Mouse (Mus musculus) erythroblast, adult 5-6 weeks (primary cell): ENCODE results near the gene Atp1b2. TPM values are rescaled to one million over a fixed set of nuclear protein-coding genes. Genes with fewer than 3 reads are reported as not detected.

Experiments used
- ATAC-seq: replicated peaks from 2 replicates; pipeline ENCODE4 v1.8.0; 2016; ENCODE audit warnings: moderate number of reproducible peaks, mild to moderate bottlenecking, moderate TSS enrichment, inconsistent platforms; ENCODE audit not compliant: poor library complexity, low FRiP score, severe bottlenecking
- total RNA-seq, 2 experiments: library from RNA; stranded (forward) in 1 of 2; stranded (reverse) in 1 of 2; fragments of 150-400 nt in 1 of 2; fragments of 200-764, 138-1000 nt in 1 of 2; gene quantifications; 2 replicates each; pipeline versions ENCODE4 v1.2.3 to v1.2.4; 2015 to 2017; ENCODE audit warnings: low replicate concordance in 2 of 2

Gene Atp1b2
- total RNA-seq, 2 experiments from 2014 or later, result 1.2 to 10.6 TPM

DNA sequence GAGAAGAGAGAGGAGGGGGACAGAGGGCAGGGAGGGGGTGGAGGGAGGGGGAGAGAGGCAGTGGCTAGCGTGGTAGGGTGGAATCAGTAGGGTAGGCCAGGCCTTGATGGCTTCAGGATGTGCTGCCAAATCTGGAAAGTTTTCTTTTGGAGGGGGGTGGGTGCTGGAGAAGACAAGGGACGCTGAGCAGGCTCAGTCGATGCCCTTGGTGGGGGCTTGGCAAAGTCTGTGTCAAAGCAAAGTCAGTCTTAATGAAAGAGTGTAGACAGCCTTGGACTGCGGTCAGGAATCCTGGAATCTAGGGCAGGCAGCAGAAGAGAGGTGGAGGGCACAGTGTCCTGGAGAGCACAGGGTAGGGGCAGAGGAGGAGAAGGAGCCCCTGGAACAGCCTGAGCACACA is 5.2 kb upstream of the Atp1b2 start:
- ATAC-seq, result no peak

DNA sequence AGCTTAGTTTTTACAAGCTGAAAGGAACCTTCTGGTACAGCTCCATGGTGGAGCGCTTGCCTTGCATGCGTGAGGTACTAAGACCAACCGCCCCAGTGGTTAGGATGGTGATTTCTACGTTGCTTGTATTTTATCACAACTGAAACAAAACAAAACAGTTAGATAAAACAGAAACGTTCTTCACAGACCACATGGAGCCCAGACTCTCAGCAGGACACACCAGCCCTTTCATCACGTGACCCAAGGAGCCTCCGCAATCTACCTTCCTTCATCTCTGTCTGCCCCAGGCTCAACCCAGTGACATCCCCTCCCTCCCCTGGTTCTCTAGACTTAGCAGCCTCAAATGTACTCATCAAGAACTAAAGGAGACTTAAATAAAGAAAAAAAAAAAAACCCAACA is 3.7 kb upstream of the Atp1b2 start:
- no peak for ATAC-seq

DNA sequence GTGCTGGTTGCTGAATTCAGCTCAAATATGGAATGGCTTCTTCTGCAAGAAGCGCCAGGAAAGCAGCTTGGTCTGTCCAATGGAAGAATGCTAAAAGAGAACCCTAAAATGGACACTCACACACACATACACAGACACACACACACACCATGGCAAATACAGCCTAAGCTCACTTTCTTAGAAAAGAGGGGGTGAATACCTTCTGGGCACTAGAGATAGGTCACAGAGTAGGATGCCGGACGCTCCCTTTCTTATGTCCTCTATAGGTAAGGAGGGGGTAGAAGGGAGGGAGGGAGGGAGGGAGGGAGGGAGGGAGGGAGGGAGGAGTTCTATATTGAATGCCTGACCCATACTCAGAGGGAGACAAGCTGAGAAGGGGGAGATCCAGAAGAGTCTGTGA is 2.8 kb upstream of the Atp1b2 start:
- ATAC-seq, result no peak

DNA sequence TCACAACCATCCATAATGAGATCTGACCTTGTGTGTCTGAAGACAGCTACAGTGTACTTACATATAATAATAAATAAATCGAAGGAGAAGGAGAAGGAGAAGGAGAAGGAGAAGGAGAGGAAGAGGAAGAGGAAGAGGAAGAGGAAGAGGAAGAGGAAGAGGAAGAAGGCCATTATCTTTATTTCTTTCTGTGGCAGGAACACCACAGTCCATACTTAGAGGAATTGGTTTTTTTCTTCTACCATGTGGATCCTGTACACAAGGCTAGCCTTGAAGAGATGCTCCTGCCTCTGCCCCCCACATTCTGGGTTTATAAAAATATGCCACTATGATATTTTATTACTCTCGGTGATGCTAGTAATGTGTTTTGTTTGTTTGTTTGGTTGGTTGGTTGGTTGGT is 1.1 kb upstream of the Atp1b2 start:
- no peak for ATAC-seq

DNA sequence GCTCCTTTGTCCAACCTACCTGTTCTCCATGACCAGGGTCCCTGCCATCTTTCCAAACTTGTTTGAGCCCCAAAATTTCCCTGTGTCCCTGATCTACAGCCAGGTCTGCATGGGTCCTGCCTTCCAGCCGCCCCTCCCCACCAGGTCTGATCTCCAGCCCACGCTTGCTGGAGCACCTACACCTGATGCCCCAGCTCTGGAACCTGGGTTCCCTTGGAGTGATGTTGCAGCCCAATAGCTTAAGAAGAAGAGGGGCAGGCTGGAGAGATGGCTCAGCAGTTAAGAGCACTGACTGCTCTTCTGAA is 701 bp upstream of the Atp1b2 start:
- no peak for ATAC-seq

DNA sequence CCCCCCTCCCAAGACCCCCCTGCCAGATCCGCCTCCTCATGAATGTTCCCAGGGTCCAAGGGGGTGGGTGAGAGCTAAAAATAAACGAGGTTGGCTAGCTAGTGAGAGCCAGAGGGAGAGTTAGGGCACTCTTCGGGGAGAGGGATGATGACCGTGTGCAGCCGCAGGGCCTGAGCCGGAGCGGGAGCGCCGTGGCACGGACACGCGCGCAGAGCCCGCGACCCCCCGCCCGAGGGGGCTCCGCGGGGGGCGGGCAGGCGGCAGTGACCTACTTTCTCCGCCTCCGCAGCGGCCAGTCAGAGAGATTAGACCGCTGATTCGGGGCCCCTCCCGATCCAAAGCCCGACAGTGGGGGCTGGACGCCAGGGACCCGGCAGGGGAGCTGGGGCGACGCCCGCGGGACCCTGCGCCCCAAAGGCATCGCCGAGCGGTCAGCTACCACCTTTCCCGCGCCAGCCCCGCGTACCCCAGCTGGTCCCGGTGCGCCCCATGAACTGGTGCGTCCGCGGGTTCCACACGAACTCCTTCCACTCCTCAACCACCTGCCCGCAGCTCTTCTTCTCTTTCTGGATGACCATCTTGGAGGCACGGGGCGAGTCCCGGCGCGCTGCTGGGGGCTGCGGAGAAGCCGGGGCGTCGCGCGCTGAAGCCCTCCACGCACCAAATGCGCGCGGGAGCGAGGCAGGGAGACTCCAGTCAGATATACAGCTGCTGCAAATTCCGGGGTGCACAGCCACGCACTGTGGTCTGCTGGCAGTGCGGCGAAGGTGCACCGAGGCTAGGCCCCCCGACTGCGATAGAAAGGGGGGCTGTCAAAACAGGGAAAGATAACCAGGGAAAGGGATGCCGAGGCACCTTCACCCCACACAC is 712 bp downstream of the Atp1b2 start:
- ATAC-seq, result peak; percentile 37

DNA sequence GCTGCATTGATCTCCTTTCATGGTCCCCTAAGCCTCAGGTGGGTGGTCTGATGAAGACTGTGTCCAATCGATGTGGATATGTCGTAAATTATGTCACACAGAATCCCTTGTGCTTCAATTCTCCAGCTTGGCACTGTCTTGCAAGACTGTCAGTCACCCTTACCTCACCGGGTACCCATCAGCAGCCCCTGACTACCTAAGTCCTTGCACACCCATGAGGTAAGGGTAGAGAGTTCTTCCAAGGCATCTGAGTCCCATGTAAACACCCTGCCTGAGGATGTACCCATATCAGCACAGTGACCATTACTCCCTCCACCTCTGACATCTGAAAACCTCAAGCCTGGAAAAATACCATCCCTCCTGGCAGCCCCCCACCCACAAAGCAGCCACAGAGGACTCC is 1.4 kb downstream of the Atp1b2 start:
- no peak for ATAC-seq

DNA sequence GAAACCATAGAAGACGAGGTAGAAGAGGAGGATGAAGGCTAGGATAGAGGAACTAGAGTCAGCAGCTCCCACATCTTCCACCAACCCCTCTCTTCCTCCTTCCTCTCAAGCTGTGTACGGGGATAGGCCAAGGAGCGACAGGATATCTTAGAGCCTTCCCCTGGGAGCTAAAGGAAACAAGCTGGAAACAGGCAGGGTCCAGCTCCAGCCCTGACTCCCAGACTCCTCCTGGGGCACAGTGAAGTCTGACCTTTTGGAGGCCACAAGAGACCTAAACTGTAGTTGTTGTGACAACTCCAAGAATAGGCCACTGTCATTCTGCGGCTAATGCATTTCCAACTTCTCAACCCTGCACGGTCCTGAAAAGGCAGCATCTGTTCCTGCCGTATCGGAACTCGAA is 2.2 kb downstream of the Atp1b2 start:
- no peak for ATAC-seq

DNA sequence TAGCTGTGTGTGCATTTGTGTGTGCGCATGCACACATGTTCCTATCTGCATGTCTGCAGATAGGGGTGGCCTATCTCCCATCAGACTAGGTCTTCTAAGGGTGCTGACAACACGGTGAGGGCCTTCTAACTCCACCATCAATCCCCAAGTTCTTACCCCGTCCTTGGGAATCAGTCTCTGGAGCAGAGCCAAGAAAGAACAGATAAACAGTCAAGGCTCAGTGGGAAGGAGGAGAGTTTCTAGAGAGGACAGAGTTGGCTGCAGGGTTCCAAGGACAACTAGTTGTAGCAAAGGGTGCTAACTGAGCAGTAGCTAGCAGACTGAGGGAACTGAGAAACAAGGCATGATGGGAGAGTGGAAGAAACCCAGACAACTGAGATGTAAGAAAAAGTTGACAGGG is 4.0 kb downstream of the Atp1b2 start:
- ATAC-seq, result no peak

DNA sequence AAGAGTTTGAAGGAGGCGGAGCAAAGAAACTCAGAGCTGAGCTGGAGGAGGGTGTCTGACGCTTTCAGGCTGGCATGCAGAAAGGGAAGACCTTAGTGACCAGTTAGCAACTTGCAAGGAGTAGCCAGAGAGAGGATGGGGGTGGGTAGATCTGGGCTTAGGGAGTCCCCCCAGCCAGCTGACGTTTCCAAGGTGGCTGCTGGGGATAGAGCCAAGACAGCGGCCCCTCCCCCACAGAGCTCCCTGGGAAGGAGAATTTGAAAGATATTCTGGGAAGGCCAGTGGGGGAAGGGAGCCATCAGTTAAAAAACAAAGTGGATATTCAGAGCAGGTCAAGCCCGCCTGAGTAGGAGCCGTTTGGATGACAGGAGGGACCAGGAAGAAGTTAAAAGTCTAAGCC is 5.6 kb downstream of the Atp1b2 start:
- no peak for ATAC-seq

DNA sequence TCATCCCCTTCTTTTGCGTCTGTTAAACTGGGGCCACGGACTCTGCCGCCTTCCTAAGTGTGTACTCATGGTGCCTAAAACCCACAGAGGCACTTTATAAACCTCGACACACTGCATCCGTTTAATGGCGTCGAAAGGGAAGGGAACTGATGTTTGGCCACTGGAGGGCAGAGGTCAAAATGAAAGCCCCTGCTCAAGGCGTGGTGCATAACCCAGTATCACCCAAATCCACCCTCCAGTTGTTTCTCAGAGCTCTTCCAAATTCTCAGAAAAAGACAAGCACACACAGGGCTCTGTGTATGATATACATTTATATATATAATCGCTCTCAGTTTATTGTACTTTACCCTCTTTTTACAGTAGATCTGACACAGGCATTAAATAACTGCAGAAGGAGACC is 6.3 kb downstream of the Atp1b2 start:
- ATAC-seq, result no peak

DNA sequence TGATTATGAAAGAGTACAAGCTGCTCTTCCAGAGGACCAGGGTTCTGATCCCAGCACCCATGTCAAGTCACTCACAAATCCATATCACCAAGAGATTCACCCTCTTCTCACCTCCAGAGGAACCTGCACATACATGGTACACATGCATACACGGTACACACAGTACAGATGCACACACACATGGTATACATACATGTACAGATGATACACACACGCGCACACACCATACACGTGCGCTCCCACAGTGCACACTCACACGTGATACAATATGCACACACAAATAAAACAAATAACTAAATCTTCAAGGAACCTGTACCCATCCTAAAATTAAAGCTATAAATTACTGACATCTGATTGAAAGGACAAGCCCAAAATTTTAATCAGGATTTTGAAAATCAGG is 10.9 kb downstream of the Atp1b2 start:
- no peak for ATAC-seq

DNA sequence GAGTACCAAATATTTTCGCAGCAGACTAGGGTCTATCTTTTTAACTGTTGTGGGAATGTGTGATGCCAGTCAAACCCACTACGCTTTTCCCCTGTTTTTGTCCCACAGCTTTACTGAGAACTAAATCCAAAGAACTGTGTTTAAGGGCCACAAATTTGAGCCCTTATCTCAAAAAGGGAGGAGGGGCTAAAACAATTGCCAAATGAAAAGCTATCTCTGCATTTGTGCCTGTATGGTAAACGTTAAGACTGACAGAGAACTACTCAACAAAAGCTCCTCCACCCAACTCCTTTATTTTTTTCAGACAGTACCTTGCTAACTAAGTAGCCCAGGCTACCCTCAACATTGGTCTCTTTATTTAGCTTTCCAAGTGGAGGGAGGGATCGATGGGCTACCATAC is 12.9 kb downstream of the Atp1b2 start:
- ATAC-seq, result no peak

DNA sequence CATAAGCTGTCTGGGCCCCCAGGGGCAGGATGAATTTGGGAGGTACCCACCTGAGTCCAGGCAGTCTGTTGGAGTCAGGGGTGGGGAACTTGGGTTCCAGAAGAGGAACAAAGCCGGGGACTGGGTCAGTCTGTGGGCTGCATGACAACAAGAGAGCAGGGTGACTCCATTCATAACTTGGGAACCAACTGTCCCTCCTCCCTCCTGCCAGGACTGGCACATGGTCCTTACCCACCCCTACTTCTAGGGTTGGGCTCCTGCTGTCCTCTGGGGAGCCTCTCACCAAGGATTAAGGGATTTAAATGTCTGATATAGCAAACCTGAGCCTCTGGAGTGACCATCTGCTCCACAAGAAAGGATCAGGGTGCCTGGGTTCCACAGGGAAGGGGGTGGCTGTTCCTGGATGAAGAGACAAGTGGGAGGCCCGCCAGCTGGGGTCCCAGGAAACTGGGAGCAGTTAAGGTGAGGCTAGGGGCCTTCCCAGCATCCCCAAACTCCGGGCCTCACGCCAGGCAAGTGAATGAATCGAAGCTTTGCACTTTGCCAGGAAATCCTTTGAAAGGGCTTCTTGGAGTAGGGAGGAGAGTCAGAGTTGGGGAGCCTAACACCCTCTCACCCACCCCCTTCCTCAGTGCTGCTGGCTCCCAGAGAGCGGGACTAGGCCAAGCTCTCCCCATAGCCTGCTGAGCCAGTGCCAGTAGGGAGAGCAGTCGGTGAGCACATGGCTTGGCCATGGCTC is 13.7 kb downstream of the Atp1b2 start:
- ATAC-seq, result no peak

DNA sequence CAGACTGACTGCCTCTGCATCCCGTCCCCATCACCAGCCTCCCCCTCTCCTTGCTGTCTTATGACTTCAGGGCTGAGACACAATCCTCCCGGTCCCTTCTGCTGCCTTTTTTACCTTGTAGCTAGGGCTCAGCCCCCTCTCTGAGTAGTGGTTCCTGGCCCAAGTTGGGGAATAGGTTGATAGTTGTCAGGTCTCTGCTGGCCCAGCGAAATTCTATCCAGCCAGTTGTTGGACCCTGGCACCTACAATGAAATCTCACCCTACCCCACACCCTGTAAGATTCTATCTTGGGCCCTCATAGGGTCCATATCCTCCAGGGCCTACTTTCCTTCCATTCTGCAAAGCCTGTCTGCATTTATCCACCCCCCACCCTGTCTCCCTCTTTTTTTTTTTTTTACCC is 14.3 kb downstream of the Atp1b2 start:
- no peak for ATAC-seq

DNA sequence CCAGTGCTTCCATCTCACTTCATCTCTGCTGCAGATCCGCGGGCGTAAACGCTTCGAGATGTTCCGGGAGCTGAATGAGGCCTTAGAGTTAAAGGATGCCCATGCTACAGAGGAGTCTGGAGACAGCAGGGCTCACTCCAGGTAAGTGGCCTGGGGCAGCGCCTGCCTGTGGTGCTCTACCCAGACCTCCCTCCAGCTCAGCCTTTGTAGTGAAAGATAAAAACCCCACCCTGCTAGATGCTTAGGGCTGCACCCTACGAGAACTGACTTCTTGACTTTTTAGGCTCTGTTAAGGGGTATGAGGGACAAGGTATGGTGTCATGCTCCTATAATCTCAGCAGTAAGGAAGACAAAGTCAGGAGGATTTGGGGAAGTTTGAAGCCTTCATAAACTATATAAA is 15.1 kb downstream of the Atp1b2 start:
- no peak for ATAC-seq

DNA sequence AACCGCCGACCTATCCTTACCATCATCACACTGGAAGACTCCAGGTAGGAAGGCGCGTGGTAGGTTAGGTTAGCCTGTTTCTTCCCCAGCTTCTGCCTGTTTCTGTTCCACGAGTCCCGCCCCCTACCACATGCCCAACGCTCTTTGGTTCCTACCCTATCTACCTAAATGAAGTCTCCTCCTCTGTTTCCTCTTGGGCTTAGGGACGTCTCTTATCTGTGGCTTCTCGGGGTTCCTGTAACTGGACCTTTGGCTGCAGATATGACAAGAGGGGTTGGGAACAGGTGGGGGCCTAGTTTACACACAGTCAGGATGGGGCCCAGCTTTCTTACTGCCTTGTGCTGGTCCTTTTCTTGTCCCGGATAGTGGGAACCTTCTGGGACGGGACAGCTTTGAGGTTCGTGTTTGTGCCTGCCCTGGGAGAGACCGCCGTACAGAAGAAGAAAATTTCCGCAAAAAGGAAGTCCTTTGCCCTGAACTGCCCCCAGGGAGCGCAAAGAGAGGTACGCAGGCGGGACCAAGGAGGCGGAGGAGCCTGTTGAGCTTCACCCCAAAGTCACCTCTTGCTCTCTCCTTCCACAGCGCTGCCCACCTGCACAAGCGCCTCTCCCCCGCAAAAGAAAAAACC is 16.4 kb downstream of the Atp1b2 start:
- 0 out of 2 replicates have a peak, but pooled peaks have one; percentile 7 for ATAC-seq

DNA sequence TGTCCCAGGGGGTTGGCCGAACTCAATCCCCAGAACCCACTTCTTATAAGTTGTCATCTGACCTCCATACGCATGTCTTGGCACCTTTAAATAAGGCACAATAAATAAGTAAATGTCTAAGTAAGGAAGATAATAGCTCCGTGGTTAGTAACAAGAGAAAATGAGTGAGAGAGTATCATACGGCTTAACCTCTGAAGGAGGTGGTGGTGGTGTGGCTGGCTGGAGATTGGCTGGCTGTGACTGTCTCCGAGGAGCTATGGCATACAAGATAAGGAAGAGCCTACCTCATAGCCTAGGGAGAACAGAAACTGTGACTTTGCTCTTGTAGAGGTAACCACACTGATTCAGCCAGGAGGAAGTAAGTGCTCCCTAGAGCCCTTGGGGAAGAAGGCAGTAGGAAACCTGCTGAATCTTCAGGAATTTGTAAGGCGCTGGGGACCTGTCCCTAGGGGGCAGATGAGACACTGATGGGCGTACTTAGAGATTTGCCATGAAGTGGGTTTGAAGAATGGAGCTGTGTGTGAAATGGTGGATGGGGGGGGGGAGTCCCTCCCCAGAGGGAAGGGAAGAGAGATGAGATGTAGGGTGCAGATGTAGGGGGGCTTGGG is 19.9 kb downstream of the Atp1b2 start:
- ATAC-seq, result peak; percentile 80

DNA sequence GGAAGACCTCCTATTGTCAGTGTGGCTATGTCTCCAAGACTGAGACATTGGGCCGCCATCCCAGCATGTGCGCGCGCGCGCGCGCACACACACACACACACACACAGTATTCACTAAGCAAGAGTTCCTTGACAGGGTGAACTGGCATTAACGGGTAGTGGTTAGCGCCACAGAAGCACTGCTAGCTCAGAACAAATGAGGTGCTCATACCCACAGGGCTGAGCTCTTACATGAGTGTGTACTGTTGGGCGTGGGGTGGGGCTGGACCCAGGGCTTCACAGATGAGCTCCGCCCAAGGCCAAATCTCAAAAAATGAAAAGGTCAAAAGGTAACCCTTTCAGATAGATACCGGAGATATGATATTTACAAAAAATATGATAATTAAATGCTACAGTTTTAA is 20.8 kb downstream of the Atp1b2 start:
- 0 out of 2 replicates have a peak, but pooled peaks have one; percentile 23 for ATAC-seq

DNA sequence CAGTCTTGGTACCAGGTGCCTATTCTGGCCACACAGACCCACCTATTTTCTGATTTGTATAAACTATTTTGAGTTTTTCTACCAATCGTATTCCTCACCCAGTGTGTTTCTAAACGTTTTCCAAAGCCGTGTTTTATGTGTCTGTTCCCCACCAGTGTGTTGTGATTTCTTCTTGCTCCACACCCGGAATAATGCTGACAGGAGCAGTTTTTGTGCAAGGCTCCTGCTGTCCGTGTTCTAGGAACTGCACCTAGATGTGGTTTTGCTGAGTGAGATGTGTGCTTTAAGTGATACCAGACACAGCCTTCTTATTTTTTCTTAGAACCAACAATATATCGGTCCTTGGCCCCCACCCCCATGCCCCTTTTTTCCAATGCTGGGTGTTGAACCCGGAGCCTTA is 21.7 kb downstream of the Atp1b2 start:
- no peak for ATAC-seq
